Mouse (Mus musculus) ES-Bruce4 (cell line): ENCODE data around the gene Gab1. TPM values are rescaled to one million over a fixed set of nuclear protein-coding genes. Genes with fewer than 3 reads are reported as not detected.

Experiments
- H3K27ac ChIP-seq: 2 replicates; pipeline ENCODE4 v1.5.1; 2012; ENCODE audit warnings: low read length, inconsistent platforms; ENCODE audit not compliant: insufficient read depth
- H3K27me3 ChIP-seq: 2 replicates; pipeline ENCODE4 v1.6.1; 2012; ENCODE audit warnings: mild to moderate bottlenecking, low read length, inconsistent platforms; ENCODE audit not compliant: control insufficient read depth, poor library complexity, insufficient read depth, severe bottlenecking
- H3K36me3 ChIP-seq: 2 replicates; pipeline ENCODE4 v1.6.1; 2012; ENCODE audit warnings: inconsistent platforms, mild to moderate bottlenecking, low read length, moderate library complexity; ENCODE audit not compliant: control insufficient read depth, poor library complexity, insufficient read depth, severe bottlenecking
- H3K4me1 ChIP-seq: one replicate; pipeline ENCODE4 v1.8.1; 2011; ENCODE audit warnings: low read length; ENCODE audit not compliant: control insufficient read depth, insufficient read depth
- H3K4me3 ChIP-seq: 2 replicates; pipeline ENCODE4 v1.5.1; 2011; ENCODE audit warnings: low read depth, mild to moderate bottlenecking, low read length
- H3K9ac ChIP-seq: 2 replicates; pipeline ENCODE4 v1.6.1; 2012; ENCODE audit warnings: low read depth, mild to moderate bottlenecking, inconsistent platforms; ENCODE audit not compliant: poor library complexity, severe bottlenecking
- H3K9me3 ChIP-seq: replicated peaks from 2 replicates; pipeline ENCODE4 v1.6.1; 2012; ENCODE audit warnings: mild to moderate bottlenecking, low read length, inconsistent platforms; ENCODE audit not compliant: control insufficient read depth, poor library complexity, insufficient read depth, severe bottlenecking
- CTCF ChIP-seq: IDR thresholded peaks from one replicate; pipeline ENCODE4 v1.8.1; 2011; ENCODE audit warnings: low read depth, low read length
- EP300 ChIP-seq: IDR thresholded peaks from 2 replicates; pipeline ENCODE4 v1.6.1; 2011; ENCODE audit warnings: low read depth, low read length; ENCODE audit not compliant: insufficient read depth
- POLR2A ChIP-seq: IDR thresholded peaks from one replicate; pipeline ENCODE4 v1.8.1; 2011; ENCODE audit warnings: low read length; ENCODE audit not compliant: insufficient read depth
- polyA plus RNA-seq: library from polyadenylated mRNA; stranded (reverse); fragments of >200 nt; gene quantifications from 2 replicates; pipeline ENCODE4 v1.2.4, GENCODE M21; 2011; ENCODE audit warnings: low read depth; ENCODE audit not compliant: missing spikeins, insufficient read depth, insufficient read length

Gene Gab1
- polyA plus RNA-seq, 1 experiment: 158 TPM

- no peaks in the 10 kb centered on the region for H3K9me3 ChIP-seq
- peaks cover 52% of the 10 kb centered on the region for H3K36me3 ChIP-seq
- H3K27me3 ChIP-seq: no peaks in the 10 kb centered on the region
- no peak overlapping the region for H3K27ac ChIP-seq
- H3K4me3 ChIP-seq: no peak overlapping the region
- H3K4me1 ChIP-seq: peaks cover 1% of the 10 kb centered on the region
- TF ChIP-seq CTCF: no peak
- TF ChIP-seq EP300: no peak
- no peak for TF ChIP-seq POLR2A
- no peak overlapping the region for H3K9ac ChIP-seq
Observed at GRCm38 (mm10) chr8:80843744-80844434, 36.4 kb downstream of the Gab1 start.

- H3K27ac ChIP-seq: no peak overlapping the region
- TF ChIP-seq POLR2A: no peak
- no peak for TF ChIP-seq EP300
- no peak for TF ChIP-seq CTCF
- peaks cover 1% of the 10 kb centered on the region for H3K4me1 ChIP-seq
- H3K4me3 ChIP-seq: no peak overlapping the region
- H3K27me3 ChIP-seq: no peaks in the 10 kb centered on the region
- no peaks in the 10 kb centered on the region for H3K9me3 ChIP-seq
- no peak overlapping the region for H3K9ac ChIP-seq
- H3K36me3 ChIP-seq: peaks cover 53% of the 10 kb centered on the region
Observed at GRCm38 (mm10) chr8:80842514-80842913, 37.8 kb downstream of the Gab1 start.

GRCm38 (mm10) chr8:80840090-80840489 is 40.2 kb downstream of the Gab1 start:
- H3K9me3 ChIP-seq: no peaks in the 10 kb centered on the region
- TF ChIP-seq CTCF (no peak), EP300 (no peak), POLR2A (no peak)
- H3K36me3 ChIP-seq: peaks cover 45% of the 10 kb centered on the region
- no peaks in the 10 kb centered on the region for H3K27me3 ChIP-seq
- H3K4me1 ChIP-seq: peaks cover 1% of the 10 kb centered on the region
- no peak overlapping the region for H3K4me3 ChIP-seq
- H3K9ac ChIP-seq: no peak overlapping the region
- no peak overlapping the region for H3K27ac ChIP-seq

- peaks cover 1% of the 10 kb centered on the region for H3K4me1 ChIP-seq
- H3K27me3 ChIP-seq: no peaks in the 10 kb centered on the region
- TF ChIP-seq CTCF (no peak), POLR2A (no peak), EP300 (no peak)
- no peak overlapping the region for H3K4me3 ChIP-seq
- peaks cover 50% of the 10 kb centered on the region for H3K36me3 ChIP-seq
- H3K9ac ChIP-seq: no peak overlapping the region
- no peak overlapping the region for H3K27ac ChIP-seq
- H3K9me3 ChIP-seq: no peaks in the 10 kb centered on the region
Observed at GRCm38 (mm10) chr8:80838199-80838598, 42.1 kb downstream of the Gab1 start.

GRCm38 (mm10) chr8:80835401-80835800 is 44.9 kb downstream of the Gab1 start:
- Histone ChIP-seq H3K4me1 (no peaks in the 10 kb centered on the region), H3K27me3 (no peaks in the 10 kb centered on the region), H3K27ac (no peak overlapping the region), H3K36me3 (peaks cover 33% of the 10 kb centered on the region), H3K9ac (no peak overlapping the region), H3K4me3 (no peak overlapping the region), H3K9me3 (no peaks in the 10 kb centered on the region)
- TF ChIP-seq POLR2A (no peak), CTCF (no peak), EP300 (no peak)

GRCm38 (mm10) chr8:80834443-80834842 is 45.9 kb downstream of the Gab1 start:
- H3K9ac ChIP-seq: no peak overlapping the region
- no peak overlapping the region for H3K4me3 ChIP-seq
- H3K27me3 ChIP-seq: no peaks in the 10 kb centered on the region
- TF ChIP-seq CTCF: no peak
- TF ChIP-seq EP300: no peak
- TF ChIP-seq POLR2A: no peak
- peaks cover 30% of the 10 kb centered on the region for H3K36me3 ChIP-seq
- H3K4me1 ChIP-seq: no peaks in the 10 kb centered on the region
- H3K9me3 ChIP-seq: no peaks in the 10 kb centered on the region
- no peak overlapping the region for H3K27ac ChIP-seq
